Mouse (Mus musculus) embryonic facial prominence, embryonic 11.5 days (tissue): ENCODE data around the gene Akap13. TPM values are rescaled to one million over a fixed set of nuclear protein-coding genes. Genes with fewer than 3 reads are reported as not detected.

Source experiments
- ATAC-seq: fragments of 200-750 bp; cut with Nextera tagmentation; replicated peaks from 2 replicates; pipeline ENCODE4 v1.8.0; 2017; ENCODE audit warnings: low read depth; ENCODE audit not compliant: insufficient number of reproducible peaks, low FRiP score, low TSS enrichment
- DNase-seq: peaks from one replicate; pipeline ENCODE4 v3.0.0-alpha.2; 2015; ENCODE audit warnings: low spot score
- H3K27ac ChIP-seq: fragments of 300-500 bp; sonication (generic); replicated peaks from 2 replicates; pipeline ENCODE4 v1.5.1; 2014; ENCODE audit warnings: mild to moderate bottlenecking, low read depth, low read length, control low read depth
- H3K27me3 ChIP-seq: fragments of 300-500 bp; sonication (generic); 2 replicates; pipeline ENCODE4 v1.6.1; 2014; ENCODE audit warnings: mild to moderate bottlenecking, low read length, moderate library complexity, mixed read lengths; ENCODE audit not compliant: control insufficient read depth, insufficient read depth
- H3K36me3 ChIP-seq: fragments of 300-500 bp; sonication (generic); replicated peaks from 2 replicates; pipeline ENCODE4 v1.6.1; 2014; ENCODE audit warnings: low read depth, mild to moderate bottlenecking, low read length, moderate library complexity, mixed read lengths; ENCODE audit not compliant: control insufficient read depth, insufficient read depth
- H3K4me1 ChIP-seq: fragments of 300-500 bp; sonication (generic); 2 replicates; pipeline ENCODE4 v1.6.1; 2014; ENCODE audit warnings: low read length, mixed read lengths; ENCODE audit not compliant: control insufficient read depth, insufficient read depth
- H3K4me2 ChIP-seq: fragments of 300-500 bp; sonication (generic); 2 replicates; pipeline ENCODE4 v1.6.1; 2014; ENCODE audit warnings: low read depth, mild to moderate bottlenecking, control low read depth, low read length, moderate library complexity
- H3K4me3 ChIP-seq: fragments of 300-500 bp; sonication (generic); 2 replicates; pipeline ENCODE4 v1.5.1; 2014; ENCODE audit warnings: low read depth, low read length, control low read depth
- H3K9ac ChIP-seq: fragments of 300-500 bp; sonication (generic); replicated peaks from 2 replicates; pipeline ENCODE4 v1.6.1; 2014; ENCODE audit warnings: mild to moderate bottlenecking, control low read depth, low read length
- H3K9me3 ChIP-seq: fragments of 300-500 bp; sonication (generic); replicated peaks from 2 replicates; pipeline ENCODE4 v1.6.1; 2016; ENCODE audit warnings: mild to moderate bottlenecking, low read length, inconsistent platforms, mixed read lengths; ENCODE audit not compliant: control insufficient read depth
- WGBS: fragments of 180-500 bp; shearing (Covaris S2); extraction: QIAGEN DNeasy Blood & Tissue Kit; methylation state at CpG from one replicate; pipeline ENCODE4 v1.1.7; 2014; 5-methylcytosine and 5-hydroxymethylcytosine counted together
- polyA plus RNA-seq: library from polyadenylated mRNA; unstranded; fragments of >200 nt; fragmentation: Nextera tagmentation; extraction: Ambion mirVana; gene quantifications from 2 replicates; pipeline ENCODE4 v1.2.1, GENCODE M21; 2014

Akap13 gene
- polyA plus RNA-seq, 1 experiment from 2014 or later: 37.9 TPM

- 80% methylated on average over 7 of the region's 7 CpGs for WGBS
- Histone ChIP-seq H3K4me3 (no peak overlapping the region), H3K9me3 (no peaks in the 10 kb centered on the region), H3K4me2 (no peak overlapping the region), H3K9ac (no peak overlapping the region), H3K36me3 (peaks cover 5% of the 10 kb centered on the region), H3K4me1 (no peaks in the 10 kb centered on the region), H3K27ac (no peak overlapping the region), H3K27me3 (no peaks in the 10 kb centered on the region)
- ATAC-seq (no peak), DNase-seq (no peak)
Observed at GRCm38 (mm10) chr7:75701761-75702160, 246.4 kb downstream of the Akap13 start.

- DNase-seq (no peak), ATAC-seq (no peak)
- no peak overlapping the region for H3K9ac ChIP-seq
- peaks cover 3% of the 10 kb centered on the region for H3K36me3 ChIP-seq
- 93% methylated on average over 3 of the region's 3 CpGs for WGBS
- no peak overlapping the region for H3K27ac ChIP-seq
- H3K4me1 ChIP-seq: no peaks in the 10 kb centered on the region
- no peaks in the 10 kb centered on the region for H3K27me3 ChIP-seq
- H3K9me3 ChIP-seq: no peaks in the 10 kb centered on the region
- no peak overlapping the region for H3K4me2 ChIP-seq
- H3K4me3 ChIP-seq: no peak overlapping the region
Observed at GRCm38 (mm10) chr7:75702368-75702767, 247.0 kb downstream of the Akap13 start.

- Histone ChIP-seq H3K27me3 (no peaks in the 10 kb centered on the region), H3K9ac (no peak overlapping the region), H3K4me3 (no peak overlapping the region), H3K9me3 (no peaks in the 10 kb centered on the region), H3K4me2 (no peak overlapping the region), H3K4me1 (no peaks in the 10 kb centered on the region), H3K27ac (no peak overlapping the region), H3K36me3 (0 out of 2 replicates have a peak, but pooled peaks cover 2% of the 10 kb centered on the region)
- DNase-seq: no peak
- no peak for ATAC-seq
- WGBS: 95% methylated on average over 3 of the region's 3 CpGs
Observed at GRCm38 (mm10) chr7:75702966-75703645, 247.8 kb downstream of the Akap13 start.

- Histone ChIP-seq H3K27me3 (no peaks in the 10 kb centered on the region), H3K4me3 (no peak overlapping the region), H3K9me3 (no peaks in the 10 kb centered on the region), H3K27ac (no peak overlapping the region), H3K4me2 (no peak overlapping the region), H3K9ac (no peak overlapping the region), H3K4me1 (no peaks in the 10 kb centered on the region), H3K36me3 (0 out of 2 replicates have a peak, but pooled peaks cover 2% of the 10 kb centered on the region)
- no peak for DNase-seq
- WGBS: 91% methylated on average over 6 of the region's 6 CpGs
- no peak for ATAC-seq
Observed at GRCm38 (mm10) chr7:75704862-75705261, 249.5 kb downstream of the Akap13 start.

GRCm38 (mm10) chr7:75709936-75710335 lies 254.6 kb downstream of the Akap13 start:
- 96% methylated on average over 4 of the region's 4 CpGs for whole genome bisulfite sequencing
- no peaks in the 10 kb centered on the region for H3K4me1 ChIP-seq
- H3K4me2 ChIP-seq: no peak overlapping the region
- no peak overlapping the region for H3K27ac ChIP-seq
- ATAC-seq (no peak), DNase-seq (no peak)
- H3K9me3 ChIP-seq: no peaks in the 10 kb centered on the region
- H3K4me3 ChIP-seq: no peak overlapping the region
- no peaks in the 10 kb centered on the region for H3K36me3 ChIP-seq
- no peak overlapping the region for H3K9ac ChIP-seq
- H3K27me3 ChIP-seq: no peaks in the 10 kb centered on the region

- no peak overlapping the region for H3K27ac ChIP-seq
- H3K4me2 ChIP-seq: no peak overlapping the region
- no peaks in the 10 kb centered on the region for H3K27me3 ChIP-seq
- H3K9me3 ChIP-seq: no peaks in the 10 kb centered on the region
- H3K4me3 ChIP-seq: no peak overlapping the region
- no peaks in the 10 kb centered on the region for H3K4me1 ChIP-seq
- H3K36me3 ChIP-seq: no peaks in the 10 kb centered on the region
- ATAC-seq (no peak), DNase-seq (no peak)
- WGBS: 93% methylated on average over 6 of the region's 6 CpGs
- no peak overlapping the region for H3K9ac ChIP-seq
Observed at GRCm38 (mm10) chr7:75710920-75711319, 255.6 kb downstream of the Akap13 start.

GRCm38 (mm10) chr7:75711436-75711835 lies 256.1 kb downstream of the Akap13 start:
- no peaks in the 10 kb centered on the region for H3K9me3 ChIP-seq
- no peak overlapping the region for H3K4me2 ChIP-seq
- H3K36me3 ChIP-seq: no peaks in the 10 kb centered on the region
- H3K9ac ChIP-seq: no peak overlapping the region
- DNase-seq (no peak), ATAC-seq (no peak)
- H3K4me3 ChIP-seq: no peak overlapping the region
- 86% methylated on average over 2 of the region's 2 CpGs for WGBS
- no peaks in the 10 kb centered on the region for H3K27me3 ChIP-seq
- H3K4me1 ChIP-seq: no peaks in the 10 kb centered on the region
- no peak overlapping the region for H3K27ac ChIP-seq

GRCm38 (mm10) chr7:75712808-75713207 lies 257.5 kb downstream of the Akap13 start:
- Histone ChIP-seq H3K4me3 (no peak overlapping the region), H3K4me1 (no peaks in the 10 kb centered on the region), H3K27ac (no peak overlapping the region), H3K9ac (no peak overlapping the region), H3K36me3 (no peaks in the 10 kb centered on the region), H3K9me3 (no peaks in the 10 kb centered on the region), H3K4me2 (no peak overlapping the region), H3K27me3 (no peaks in the 10 kb centered on the region)
- ATAC-seq (no peak), DNase-seq (no peak)
- WGBS: 74% methylated on average over 2 of the region's 2 CpGs
